Mouse (Mus musculus) ES-E14 (cell line): Measurements from ENCODE around the gene Zfand2b. TPM values are rescaled to one million over a fixed set of nuclear protein-coding genes. Genes with fewer than 3 reads are reported as not detected.

Experiments
- DNase-seq: peaks from one replicate; pipeline ENCODE4 v3.0.0-alpha.2; 2013; ENCODE audit warnings: low read depth, low spot score
- H3K27ac ChIP-seq: 2 replicates; pipeline ENCODE4 v1.5.1; 2012; ENCODE audit warnings: low read depth, mild to moderate bottlenecking, low read length, moderate library complexity, mixed read lengths; ENCODE audit not compliant: poor library complexity, insufficient read depth, severe bottlenecking
- H3K36me3 ChIP-seq: 2 replicates; pipeline ENCODE4 v1.6.1; 2012; ENCODE audit warnings: mild to moderate bottlenecking, low read length, moderate library complexity, mixed read lengths; ENCODE audit not compliant: control insufficient read depth, poor library complexity, insufficient read depth, severe bottlenecking
- H3K4me1 ChIP-seq, 2 experiments: fragments of 150-350 bp in 1 of 2; sonication (generic) in 1 of 2; 2 replicates each; pipeline ENCODE4 v1.6.1; 2012; ENCODE audit warnings: low read length in 2 of 2, mild to moderate bottlenecking in 1 of 2, mixed read lengths in 1 of 2; ENCODE audit not compliant: control insufficient read depth in 2 of 2, insufficient read depth in 2 of 2, poor library complexity in 1 of 2
- H3K4me3 ChIP-seq, 2 experiments: fragments of 150-350 bp in 1 of 2; sonication (generic) in 1 of 2; 2 replicates each; pipeline ENCODE4 v1.5.1; 2012; ENCODE audit warnings: low read length in 2 of 2, low read depth in 1 of 2, mild to moderate bottlenecking in 1 of 2, mixed read lengths in 1 of 2; ENCODE audit not compliant: insufficient read depth in 1 of 2, poor library complexity in 1 of 2, severe bottlenecking in 1 of 2
- H3K9ac ChIP-seq: 2 replicates; pipeline ENCODE4 v1.6.1; 2012; ENCODE audit warnings: low read depth, mild to moderate bottlenecking, low read length, mixed read lengths; ENCODE audit not compliant: poor library complexity, insufficient read depth, severe bottlenecking
- H3K9me3 ChIP-seq: fragments of 150-350 bp; sonication (generic); 2 replicates; pipeline ENCODE4 v1.6.1; 2012; ENCODE audit warnings: low read depth, mild to moderate bottlenecking, low read length; ENCODE audit not compliant: control insufficient read depth, insufficient read depth
- CHD2 ChIP-seq: IDR thresholded peaks from 2 replicates; pipeline ENCODE4 v1.6.1; 2014; ENCODE audit warnings: mild to moderate bottlenecking, low read depth, low read length, inconsistent platforms
- HCFC1 ChIP-seq: IDR thresholded peaks from 2 replicates; pipeline ENCODE4 v1.6.1; 2012; ENCODE audit warnings: low read length, inconsistent platforms, borderline replicate concordance; ENCODE audit not compliant: insufficient read depth
- MAFK ChIP-seq: IDR thresholded peaks from 2 replicates; pipeline ENCODE4 v1.6.1; 2014; ENCODE audit warnings: mild to moderate bottlenecking, low read depth, low read length, inconsistent platforms; ENCODE audit not compliant: insufficient read depth
- ZC3H11A ChIP-seq: IDR thresholded peaks from 2 replicates; pipeline ENCODE4 v1.6.1; 2012; ENCODE audit warnings: low read depth, mild to moderate bottlenecking, inconsistent platforms, low read length, borderline replicate concordance
- ZNF384 ChIP-seq: IDR thresholded peaks from 2 replicates; pipeline ENCODE4 v1.6.1; 2012; ENCODE audit warnings: low read depth, low read length, inconsistent platforms
- in situ Hi-C, 2 experiments: fragments of 600-800 bp; cut with MboI; formaldehyde crosslinking; loops; one replicate each; pipeline ENCODE4 v1.15.1; 2025; ENCODE audit warnings: low sequenced_read_pairs in 2 of 2, inconsistent platforms in 1 of 2; ENCODE audit not compliant: unreplicated experiment in 2 of 2
- total RNA-seq: library from RNA; depleted of rRNA; stranded (reverse); fragments of 300-350 nt; gene quantifications from 2 replicates; pipeline ENCODE4 v1.2.3, GENCODE M21; 2012

The Zfand2b gene
- total RNA-seq, 1 experiment = 15.1 TPM

GRCm38 (mm10) chr1:75159540-75160255, 8.7 kb upstream of the Zfand2b start:
- H3K27ac ChIP-seq = no peak overlapping the region
- in situ Hi-C loops = no loop called here
- TF ChIP-seq CHD2 (no peak), MAFK (no peak), HCFC1 (no peak), ZC3H11A (no peak), ZNF384 (no peak)
- H3K4me1 ChIP-seq = no peaks in the 10 kb centered on the region
- no peak overlapping the region for H3K9ac ChIP-seq
- H3K4me3 ChIP-seq = no peak overlapping the region
- no peaks in the 10 kb centered on the region for H3K36me3 ChIP-seq
- DNase-seq = no peak
- no peaks in the 10 kb centered on the region for H3K9me3 ChIP-seq

DNA sequence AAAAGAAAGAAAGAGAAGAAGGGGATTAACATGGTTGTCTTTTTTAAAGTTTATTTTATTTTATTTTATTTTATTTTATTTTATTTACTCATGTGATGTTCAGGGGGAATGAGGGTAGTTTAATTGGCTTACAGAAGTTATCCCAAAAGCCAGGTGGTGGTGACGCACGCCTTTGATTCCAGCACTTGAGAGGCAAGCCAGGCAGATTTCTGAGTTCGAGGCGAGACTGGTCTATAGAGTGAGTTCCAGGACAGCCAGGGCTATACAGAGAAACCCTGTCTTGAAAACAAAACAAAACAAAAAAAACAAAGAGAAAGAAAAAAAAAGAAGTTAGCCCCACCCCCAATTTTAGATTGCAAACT, 8.2 kb upstream of the Zfand2b start:
- no peak for TF ChIP-seq CHD2
- TF ChIP-seq ZNF384 = no peak
- TF ChIP-seq MAFK = no peak
- no peak for TF ChIP-seq ZC3H11A
- TF ChIP-seq HCFC1 = no peak
- no peaks in the 10 kb centered on the region for H3K9me3 ChIP-seq
- H3K4me3 ChIP-seq = no peak overlapping the region
- H3K36me3 ChIP-seq = no peaks in the 10 kb centered on the region
- in situ Hi-C loops = no loop called here
- H3K4me1 ChIP-seq = no peaks in the 10 kb centered on the region
- no peak overlapping the region for H3K27ac ChIP-seq
- H3K9ac ChIP-seq = no peak overlapping the region
- no peak for DNase-seq

GRCm38 (mm10) chr1:75168093-75168471, 364 bp upstream of the Zfand2b start:
- 0 out of 2 replicates have a peak overlapping the region, but pooled peaks have one; percentile 31 for H3K27ac ChIP-seq
- H3K4me1 ChIP-seq = peaks cover 0 to 5% of the 10 kb centered on the region in 2 experiments; a peak in 1 of 4 replicates
- no peak for TF ChIP-seq ZNF384
- TF ChIP-seq ZC3H11A = no peak
- TF ChIP-seq CHD2 = no peak
- no peak for TF ChIP-seq MAFK
- TF ChIP-seq HCFC1 = no peak
- DNase-seq = no peak
- H3K9me3 ChIP-seq = no peaks in the 10 kb centered on the region
- in situ Hi-C loops = no loop called here
- H3K4me3 ChIP-seq = peak overlapping the region; percentile 53 to 96
- H3K9ac ChIP-seq = peak overlapping the region; percentile 35
- H3K36me3 ChIP-seq = peaks cover 12% of the 10 kb centered on the region

DNA sequence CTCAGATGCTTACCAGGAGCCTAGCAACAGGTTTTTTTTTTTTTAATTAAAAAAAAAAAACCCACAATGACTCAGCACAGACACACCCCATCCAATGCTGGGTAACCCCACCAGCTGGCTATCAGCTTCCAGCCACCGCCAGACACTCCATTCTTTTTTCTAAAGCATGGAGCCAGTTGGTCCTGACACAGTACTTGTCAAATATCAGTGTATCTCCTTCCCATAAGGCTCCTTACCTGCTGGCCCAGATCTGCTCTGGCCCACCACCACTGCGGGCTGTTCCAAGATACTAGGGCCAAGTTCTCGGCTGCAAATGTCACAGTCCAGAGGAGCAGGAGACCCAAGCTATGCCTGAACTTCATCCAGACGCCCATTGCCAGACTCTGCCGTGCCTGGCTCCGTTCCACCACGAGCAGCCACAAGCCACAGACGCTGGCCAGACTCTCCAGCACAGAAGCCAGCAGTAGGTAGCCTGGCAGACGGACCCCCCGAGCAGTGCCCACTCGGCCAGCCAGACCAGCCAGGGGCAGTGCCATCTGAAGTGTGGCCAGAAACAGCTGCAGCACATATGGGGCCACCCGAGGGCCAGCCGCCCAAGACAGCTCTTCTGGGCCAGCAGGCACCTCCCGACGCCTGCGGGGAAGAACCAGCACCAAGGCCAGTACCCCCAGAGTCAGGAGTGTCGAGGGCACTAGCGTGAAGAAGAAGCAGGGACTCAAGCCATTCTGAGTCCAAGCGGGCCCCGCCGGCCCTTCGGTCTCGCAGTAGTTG, 11.1 kb downstream of the Zfand2b start:
- Histone ChIP-seq H3K9ac (peak overlapping the region; percentile 70), H3K36me3 (peaks cover 2% of the 10 kb centered on the region; the same call in 1 of the 2 replicates), H3K27ac (no peak overlapping the region), H3K4me3 (peak overlapping the region; percentile 81 to 82), H3K4me1 (peaks cover 4 to 5% of the 10 kb centered on the region in 2 experiments; a peak in 2 of 4 replicates), H3K9me3 (no peaks in the 10 kb centered on the region)
- TF ChIP-seq ZC3H11A (no peak), ZNF384 (peak; percentile 84), MAFK (peak; percentile 70)
- in situ Hi-C loops = no loop called here
- peak; percentile 28 for DNase-seq
